Mouse (Mus musculus) forebrain, embryonic 12.5 days (tissue): ENCODE measurements around the gene Mamdc4. TPM values are rescaled to one million over a fixed set of nuclear protein-coding genes. Genes with fewer than 3 reads are reported as not detected.

Experiments used
- ATAC-seq: fragments of 200-750 bp; cut with Nextera tagmentation; 2 replicates; pipeline ENCODE4 v1.8.0; 2017; ENCODE audit warnings: moderate TSS enrichment; ENCODE audit not compliant: low FRiP score
- H3K27ac ChIP-seq: fragments of 300-500 bp; sonication (generic); 2 replicates; pipeline ENCODE4 v1.5.1; 2016; ENCODE audit warnings: mild to moderate bottlenecking
- H3K27me3 ChIP-seq: fragments of 300-500 bp; sonication (generic); 2 replicates; pipeline ENCODE4 v1.6.1; 2016; ENCODE audit warnings: mild to moderate bottlenecking
- H3K36me3 ChIP-seq: fragments of 300-500 bp; sonication (generic); replicated peaks from 2 replicates; pipeline ENCODE4 v1.6.1; 2016; ENCODE audit warnings: mild to moderate bottlenecking
- H3K4me1 ChIP-seq: fragments of 300-500 bp; sonication (generic); 2 replicates; pipeline ENCODE4 v1.6.1; 2016
- H3K4me2 ChIP-seq: fragments of 300-500 bp; sonication (generic); 2 replicates; pipeline ENCODE4 v1.6.1; 2016; ENCODE audit warnings: mild to moderate bottlenecking, moderate library complexity
- H3K4me3 ChIP-seq: fragments of 300-500 bp; sonication (generic); replicated peaks from 2 replicates; pipeline ENCODE4 v1.5.1; 2016; ENCODE audit warnings: mild to moderate bottlenecking
- H3K9ac ChIP-seq: fragments of 300-500 bp; sonication (generic); 2 replicates; pipeline ENCODE4 v1.6.1; 2016; ENCODE audit warnings: mild to moderate bottlenecking
- H3K9me3 ChIP-seq: fragments of 300-500 bp; sonication (generic); 2 replicates; pipeline ENCODE4 v1.6.1; 2016
- WGBS: fragments of 180-500 bp; shearing (Covaris S2); methylation state at CpG from one replicate; pipeline ENCODE4 v1.1.7; 2016; 5-methylcytosine and 5-hydroxymethylcytosine counted together
- polyA plus RNA-seq: library from polyadenylated mRNA; unstranded; fragments of >200 nt; fragmentation: Nextera tagmentation; extraction: Ambion mirVana; gene quantifications from 2 replicates; pipeline ENCODE4 v1.2.1, GENCODE M21; 2016

Mamdc4 gene
- polyA plus RNA-seq = 5.2 and 5.9 TPM in 2 replicates

- Histone ChIP-seq H3K27ac (peak within 1 kb of the TSS; percentile 85), H3K4me2 (peak within 1 kb of the TSS; percentile 74), H3K27me3 (peaks cover 43% of the 10 kb centered on the region), H3K4me1 (peaks cover 53% of the 10 kb centered on the region), H3K9ac (peak within 1 kb of the TSS; percentile 65), H3K36me3 (peaks cover 21% of the 10 kb centered on the region), H3K4me3 (peak within 1 kb of the TSS; percentile 61), H3K9me3 (no peaks in the 10 kb centered on the region)
- under 1% methylated on average over 42 of the region's 45 CpGs for WGBS
- ATAC-seq = peak; percentile 98
These were observed at the start of gene Mamdc4, which contains the start of gene Phpt1 for GRCm38 (mm10) chr2:25574579-25575431. Mamdc4 (minus strand) TSS chr2:25574845. Phpt1 (minus strand) TSS chr2:25575224.

DNA sequence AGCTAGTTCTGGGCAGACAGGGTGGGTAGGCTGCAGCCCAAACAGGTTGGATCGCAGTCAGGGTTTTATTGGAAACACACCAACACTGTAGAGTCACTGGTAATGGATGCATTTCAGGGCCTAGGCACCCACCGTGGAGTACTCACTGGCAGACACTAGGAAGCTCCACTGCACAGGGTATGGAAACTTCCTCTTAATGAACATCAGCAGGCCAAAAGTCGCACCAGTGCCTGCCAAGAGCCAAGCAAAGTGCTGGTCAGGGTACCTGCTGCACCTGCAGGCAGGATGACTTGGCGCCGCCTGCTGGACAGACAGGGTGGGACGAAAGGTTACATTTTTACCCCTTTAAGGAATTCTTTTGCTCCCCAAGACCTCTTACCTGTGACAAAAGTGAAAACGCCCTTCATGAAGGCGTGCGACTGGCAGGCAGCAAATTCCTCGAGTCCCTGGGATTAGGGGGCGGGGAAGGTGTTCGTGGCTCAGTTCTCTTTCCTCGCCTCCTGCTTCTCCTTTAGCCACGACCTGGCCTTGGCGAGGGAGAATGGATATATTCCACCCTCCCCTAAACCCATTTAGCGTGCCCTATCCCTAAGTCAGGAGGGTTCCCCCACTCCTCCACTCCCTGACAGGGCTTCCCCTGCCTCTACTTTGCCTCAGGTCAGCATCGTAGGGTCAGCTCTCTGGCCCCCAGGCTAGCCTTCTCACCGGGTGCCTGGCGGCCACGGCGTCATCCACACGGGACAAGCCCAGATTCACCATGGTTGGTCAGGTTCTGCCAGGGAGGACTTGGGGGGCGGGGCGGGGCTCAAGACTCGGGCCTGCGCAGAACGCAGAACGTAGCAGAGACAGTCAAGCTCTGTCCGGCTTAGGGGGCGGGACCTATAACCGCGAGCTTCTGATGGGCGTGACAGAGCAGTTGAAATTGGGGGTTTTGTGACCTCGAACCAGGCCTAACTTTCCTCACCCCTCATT lies 46.9 kb upstream of the Mamdc4 start, which contains the start of gene Tmem141:
Gene Tmem141 (minus strand): TSS at position 777 of the 972 bp plus-strand sequence.
- H3K9me3 ChIP-seq = no peaks in the 10 kb centered on the region
- peak; percentile 89 for ATAC-seq
- WGBS = 8% methylated on average over 34 of the region's 34 CpGs
- peak within 1 kb of the TSS; percentile 69 for H3K4me2 ChIP-seq
- H3K27ac ChIP-seq = no peak within 1 kb of the TSS
- H3K9ac ChIP-seq = peak within 1 kb of the TSS; percentile 48; the same call in 1 of the 2 replicates
- H3K4me3 ChIP-seq = peak within 1 kb of the TSS; percentile 41
- peaks cover 10% of the 10 kb centered on the region; the same call in 1 of the 2 replicates for H3K4me1 ChIP-seq
- H3K27me3 ChIP-seq = peaks cover 34% of the 10 kb centered on the region
- H3K36me3 ChIP-seq = no peaks in the 10 kb centered on the region

- Histone ChIP-seq H3K27me3 (peaks cover 41% of the 10 kb centered on the region), H3K4me1 (peaks cover 14% of the 10 kb centered on the region; the same call in 1 of the 2 replicates), H3K4me2 (peak overlapping the region; percentile 69), H3K27ac (no peak overlapping the region), H3K36me3 (no peaks in the 10 kb centered on the region), H3K9me3 (no peaks in the 10 kb centered on the region), H3K9ac (no peak overlapping the region), H3K4me3 (no peak overlapping the region)
- no peak for ATAC-seq
- WGBS = 93% methylated on average over 4 of the region's 4 CpGs
These were observed 46.2 kb upstream of the Mamdc4 start for GRCm38 (mm10) chr2:25620852-25621228.

DNA sequence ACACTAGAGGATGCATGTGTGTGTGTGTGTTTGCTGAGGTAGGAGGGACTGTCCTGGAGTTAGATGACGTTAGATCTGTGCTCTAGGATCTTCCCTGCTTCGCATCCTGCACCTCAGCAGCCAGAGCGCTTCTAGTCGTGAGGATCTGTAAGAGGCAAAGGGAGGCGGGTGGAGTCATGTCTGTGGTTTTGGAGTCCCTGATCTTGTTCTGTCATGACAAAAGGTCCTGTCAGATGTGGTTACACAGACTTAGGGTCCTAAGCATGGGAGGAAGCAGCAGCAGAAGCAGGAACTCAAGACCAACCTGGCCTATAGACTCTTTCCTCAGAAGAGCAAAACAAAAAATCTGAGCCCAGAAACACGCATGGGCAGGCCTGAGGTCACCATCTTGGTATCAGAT lies 45.7 kb upstream of the Mamdc4 start:
- H3K9me3 ChIP-seq = no peaks in the 10 kb centered on the region
- no peak overlapping the region for H3K4me3 ChIP-seq
- 80% methylated on average over 6 of the region's 6 CpGs for WGBS
- H3K4me2 ChIP-seq = no peak overlapping the region
- H3K27me3 ChIP-seq = peaks cover 45% of the 10 kb centered on the region
- no peak overlapping the region for H3K9ac ChIP-seq
- H3K27ac ChIP-seq = no peak overlapping the region
- H3K36me3 ChIP-seq = no peaks in the 10 kb centered on the region
- ATAC-seq = no peak
- peaks cover 14% of the 10 kb centered on the region; the same call in 1 of the 2 replicates for H3K4me1 ChIP-seq

GRCm38 (mm10) chr2:25617578-25617977 lies 42.9 kb upstream of the Mamdc4 start, which contains the start of gene Ccdc183:
Ccdc183 (minus strand) TSS chr2:25617678.
- Histone ChIP-seq H3K4me3 (no peak within 1 kb of the TSS), H3K36me3 (no peaks in the 10 kb centered on the region), H3K27ac (no peak within 1 kb of the TSS), H3K4me2 (no peak within 1 kb of the TSS), H3K4me1 (peaks cover 14% of the 10 kb centered on the region; the same call in 1 of the 2 replicates), H3K27me3 (peaks cover 54% of the 10 kb centered on the region), H3K9ac (no peak within 1 kb of the TSS), H3K9me3 (no peaks in the 10 kb centered on the region)
- 90% methylated on average over 3 of the region's 3 CpGs for WGBS
- ATAC-seq = no peak

- Histone ChIP-seq H3K9me3 (no peaks in the 10 kb centered on the region), H3K9ac (no peak overlapping the region), H3K4me2 (0 out of 2 replicates have a peak overlapping the region, but pooled peaks have one; percentile 13), H3K4me3 (no peak overlapping the region), H3K27me3 (peaks cover 54% of the 10 kb centered on the region), H3K36me3 (no peaks in the 10 kb centered on the region), H3K4me1 (peaks cover 8% of the 10 kb centered on the region; the same call in 1 of the 2 replicates), H3K27ac (no peak overlapping the region)
- ATAC-seq = no peak
- WGBS = 28% methylated on average over 22 of the region's 22 CpGs
These were observed 41.8 kb upstream of the Mamdc4 start for GRCm38 (mm10) chr2:25616398-25616797.

DNA sequence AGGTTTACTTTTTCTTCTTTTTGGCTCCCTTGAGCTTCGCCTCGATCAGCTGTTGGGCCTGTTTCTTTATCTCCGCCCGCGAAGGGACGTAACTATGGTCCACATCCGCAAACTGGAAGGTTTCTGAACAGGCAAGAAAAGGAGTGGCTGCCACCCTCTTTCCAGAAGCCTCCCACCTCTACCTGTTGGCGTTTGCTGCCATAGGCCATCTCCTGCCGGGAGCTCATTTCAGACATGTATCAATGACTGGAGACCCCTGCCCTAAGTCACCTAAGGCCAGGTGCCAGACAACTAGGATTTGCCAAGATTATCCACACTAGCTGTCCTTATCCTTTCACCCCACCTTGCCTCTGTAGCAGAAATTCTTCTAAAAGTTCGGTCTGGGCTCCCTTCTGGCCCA lies 34.0 kb upstream of the Mamdc4 start:
- H3K4me3 ChIP-seq = peak overlapping the region; percentile 98
- H3K27ac ChIP-seq = peak overlapping the region; percentile 91; the same call in 1 of the 2 replicates
- H3K4me2 ChIP-seq = peak overlapping the region; percentile 73
- ATAC-seq = peak; percentile 9; the same call in 1 of the 2 replicates
- WGBS = 76% methylated on average over 10 of the region's 10 CpGs
- H3K9me3 ChIP-seq = no peaks in the 10 kb centered on the region
- peaks cover 20% of the 10 kb centered on the region for H3K4me1 ChIP-seq
- H3K27me3 ChIP-seq = peaks cover 21% of the 10 kb centered on the region; the same call in 1 of the 2 replicates
- no peaks in the 10 kb centered on the region for H3K36me3 ChIP-seq
- no peak overlapping the region; the same call in 1 of the 2 replicates for H3K9ac ChIP-seq

GRCm38 (mm10) chr2:25607761-25608622 lies 33.3 kb upstream of the Mamdc4 start, which contains the start of gene Rabl6:
Rabl6 (minus strand) TSS chr2:25608521.
- Histone ChIP-seq H3K9ac (peak within 1 kb of the TSS; percentile 95), H3K9me3 (no peaks in the 10 kb centered on the region), H3K27me3 (0 out of 2 replicates have a peak, but pooled peaks cover 15% of the 10 kb centered on the region), H3K36me3 (peaks cover 2% of the 10 kb centered on the region; the same call in 1 of the 2 replicates), H3K4me3 (peak within 1 kb of the TSS; percentile 98), H3K4me2 (peak within 1 kb of the TSS; percentile 73), H3K27ac (peak within 1 kb of the TSS; percentile 91), H3K4me1 (peaks cover 20% of the 10 kb centered on the region)
- peak; percentile 93 for ATAC-seq
- WGBS = under 1% methylated on average over 80 of the region's 80 CpGs

DNA sequence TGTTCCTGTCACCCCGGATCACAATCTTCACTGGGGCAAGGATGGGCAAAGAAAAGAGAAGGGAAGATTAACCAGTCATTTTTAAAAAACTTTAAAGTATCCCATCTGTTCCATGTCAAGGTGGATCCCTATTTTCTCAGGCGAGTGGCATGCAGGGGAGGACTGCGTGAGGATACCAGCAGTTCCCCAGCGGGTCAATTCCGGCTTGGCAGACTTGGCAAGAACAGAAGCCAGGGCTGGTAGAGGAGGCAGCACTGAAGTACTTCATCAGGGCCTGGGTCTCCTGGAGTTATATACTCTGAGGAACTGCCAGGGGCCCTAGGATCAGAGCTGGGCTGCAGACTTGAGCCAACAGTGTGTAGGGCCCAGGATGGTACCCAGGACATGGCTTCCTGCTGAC lies 27.9 kb upstream of the Mamdc4 start:
- Histone ChIP-seq H3K4me3 (no peak overlapping the region), H3K4me2 (no peak overlapping the region), H3K27me3 (no peaks in the 10 kb centered on the region), H3K4me1 (peaks cover 16% of the 10 kb centered on the region), H3K9ac (no peak overlapping the region), H3K27ac (no peak overlapping the region), H3K9me3 (no peaks in the 10 kb centered on the region), H3K36me3 (peaks cover 56% of the 10 kb centered on the region)
- WGBS = 97% methylated on average over 5 of the region's 5 CpGs
- ATAC-seq = no peak

DNA sequence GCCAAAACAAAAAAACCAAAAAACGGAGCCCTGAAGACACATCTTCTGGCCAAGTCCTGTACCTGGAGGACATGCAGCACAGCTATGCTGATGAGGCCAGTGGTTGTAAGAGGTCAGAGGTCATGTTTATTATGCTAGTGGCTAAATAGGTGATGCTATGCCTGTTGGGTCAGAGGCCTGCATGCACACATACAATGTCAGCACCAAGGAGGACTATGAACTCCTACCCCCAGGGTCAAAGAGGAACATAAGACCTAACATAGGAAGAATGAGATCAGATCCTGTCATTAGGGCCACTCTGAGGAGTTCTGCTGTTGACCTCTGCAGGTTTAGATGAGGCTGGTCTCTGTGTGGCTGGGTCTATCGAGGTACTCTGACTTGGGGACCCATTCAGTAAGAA lies 25.4 kb upstream of the Mamdc4 start:
- no peak overlapping the region for H3K9ac ChIP-seq
- H3K4me3 ChIP-seq = no peak overlapping the region
- peaks cover 81% of the 10 kb centered on the region for H3K36me3 ChIP-seq
- ATAC-seq = no peak
- H3K27ac ChIP-seq = no peak overlapping the region
- WGBS = 91% methylated on average over 2 of the region's 2 CpGs
- no peaks in the 10 kb centered on the region for H3K9me3 ChIP-seq
- no peaks in the 10 kb centered on the region for H3K27me3 ChIP-seq
- H3K4me2 ChIP-seq = no peak overlapping the region
- no peaks in the 10 kb centered on the region for H3K4me1 ChIP-seq

- Histone ChIP-seq H3K36me3 (peaks cover 89% of the 10 kb centered on the region), H3K4me3 (no peak overlapping the region), H3K27me3 (no peaks in the 10 kb centered on the region), H3K4me1 (no peaks in the 10 kb centered on the region), H3K4me2 (no peak overlapping the region), H3K9ac (no peak overlapping the region), H3K27ac (no peak overlapping the region), H3K9me3 (no peaks in the 10 kb centered on the region)
- ATAC-seq = no peak
- 97% methylated on average over 1 of the region's 1 CpGs for WGBS
These were observed 24.1 kb upstream of the Mamdc4 start for GRCm38 (mm10) chr2:25598749-25599148.
